Mouse (Mus musculus) heart, postnatal 25 days (tissue): ENCODE measurements around the gene Olfr107. TPM values are rescaled to one million over a fixed set of nuclear protein-coding genes. Genes with fewer than 3 reads are reported as not detected.

Experiments used
- DNase-seq: peaks from one replicate; pipeline ENCODE4 v3.0.0; 2022; ENCODE audit warnings: low spot score
- intact Hi-C: fragments of 180-260 bp; cut with DNase I; formaldehyde crosslinking; loops from one replicate; pipeline ENCODE4 v1.15.1; 2025
- total RNA-seq, 2 experiments: library from RNA; stranded (reverse); gene quantifications; 2 replicates each; pipeline ENCODE4 v1.2.3; 2021

Olfr107 gene
- total RNA-seq = not detected

DNA sequence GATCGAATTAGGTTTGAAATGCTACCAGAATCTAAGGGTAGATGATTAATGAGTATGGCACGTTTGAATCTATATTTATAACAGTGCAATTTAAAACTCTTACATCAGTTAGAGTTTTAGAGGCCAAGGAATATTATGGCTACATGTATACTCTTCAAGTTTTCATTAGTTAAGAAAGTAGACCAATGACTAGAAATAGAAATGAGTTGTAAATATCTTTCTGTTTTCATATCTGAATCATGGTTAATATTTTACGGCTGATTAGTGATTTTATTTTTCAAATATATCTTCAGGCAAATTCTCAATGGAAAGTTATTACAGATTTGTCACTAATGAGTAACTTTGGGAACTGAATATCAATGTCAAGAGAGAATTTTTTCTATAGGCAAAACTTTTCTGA lies at the start of gene Olfr107:
Olfr107 (plus strand) TSS at position 301 of the 400 bp plus-strand sequence.
- intact Hi-C loops = no loop called here
- DNase-seq = no peak

GRCm38 (mm10) chr17:37359282-37359681 lies 39.7 kb upstream of the Olfr107 start, which contains the start of gene Olfr104-ps:
Olfr104-ps (plus strand) TSS chr17:37359582.
- intact Hi-C loops = no loop called here
- no peak for DNase-seq

DNA sequence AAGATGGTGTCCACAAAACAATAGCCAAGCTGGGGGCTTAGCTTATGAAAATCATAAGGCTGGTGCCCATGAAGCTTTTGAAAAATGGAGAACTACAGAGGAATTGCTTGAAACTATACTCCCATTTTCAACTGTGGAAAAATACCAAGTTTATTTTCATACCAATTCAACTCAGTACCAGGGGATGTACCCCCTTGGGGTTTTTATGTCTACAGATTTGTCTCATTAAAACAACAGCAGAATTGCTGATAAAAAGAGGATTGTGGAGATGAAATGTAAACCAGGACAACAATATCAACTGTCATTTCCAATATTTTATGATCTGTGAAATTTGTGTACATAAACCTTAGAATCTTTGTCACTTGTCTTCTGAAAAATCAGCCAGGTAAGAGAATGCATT lies 20.3 kb upstream of the Olfr107 start, which contains the start of gene Olfr105-ps:
Olfr105-ps (plus strand) TSS at position 301 of the 400 bp plus-strand sequence.
- intact Hi-C loops = no loop called here
- no peak for DNase-seq

DNA sequence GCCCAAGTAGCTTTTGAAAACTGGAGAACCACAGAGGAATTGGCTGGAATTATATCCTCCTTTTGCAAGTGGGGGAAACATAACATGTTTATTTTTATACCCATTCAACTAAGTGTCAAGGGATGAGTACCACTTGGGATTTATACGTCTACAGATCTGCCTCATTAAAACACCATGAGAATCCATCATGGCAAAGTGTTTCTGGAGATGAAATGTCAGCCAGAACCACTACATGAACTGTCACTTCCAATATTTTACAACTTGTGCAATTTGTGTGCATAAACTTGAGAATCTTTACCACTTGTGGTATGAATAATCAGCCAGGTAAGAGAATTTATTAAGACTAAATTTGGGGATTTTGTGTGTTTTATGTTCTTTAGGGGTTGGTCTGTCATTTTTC lies 8.9 kb upstream of the Olfr107 start, which contains the start of gene Olfr106-ps:
Olfr106-ps (plus strand) TSS at position 301 of the 400 bp plus-strand sequence.
- intact Hi-C loops = no loop called here

GRCm38 (mm10) chr17:37413380-37413779 lies 14.4 kb downstream of the Olfr107 start:
- DNase-seq = no peak
- intact Hi-C loops = no loop called here

More for the DNA sequence above, 8.9 kb upstream of the Olfr107 start, which contains the start of gene Olfr106-ps:
- no peak for DNase-seq

- intact Hi-C loops = no loop called here
- no peak for DNase-seq
Measured at GRCm38 (mm10) chr17:37445180-37445579, 46.2 kb downstream of the Olfr107 start, which contains the start of gene Olfr108. Olfr108 (plus strand) TSS chr17:37445480.

Other genes starting within 250 kb of the Olfr107 start
- not detected for gene Olfr93, start 237.7 kb upstream of the Olfr107 start, total RNA-seq
- gene Ubd, start 205.3 kb upstream of the Olfr107 start, total RNA-seq = not detected
- gene Olfr94, start 198.2 kb upstream of the Olfr107 start, total RNA-seq = not detected
- gene Olfr95, start 186.1 kb upstream of the Olfr107 start, total RNA-seq = not detected
- not detected for gene Olfr96, start 179.1 kb upstream of the Olfr107 start, total RNA-seq
- not detected for gene Olfr97, start 161.9 kb upstream of the Olfr107 start, total RNA-seq
- not detected for gene Olfr98, start 135.5 kb upstream of the Olfr107 start, total RNA-seq
- gene H2-M3, start 129.0 kb upstream of the Olfr107 start, total RNA-seq = 1 to 10 TPM; 3.0 to 3.2 TPM
- not detected for gene Olfr99, start 115.8 kb upstream of the Olfr107 start, total RNA-seq
- gene Olfr101, start 94.9 kb upstream of the Olfr107 start, total RNA-seq = not detected
- gene Olfr102, start 82.2 kb upstream of the Olfr107 start, total RNA-seq = not detected
- gene Olfr103, start 59.5 kb upstream of the Olfr107 start, total RNA-seq = not detected
- not detected for gene Olfr104-ps, start 39.6 kb upstream of the Olfr107 start, total RNA-seq
- gene Olfr105-ps, start 20.2 kb upstream of the Olfr107 start, total RNA-seq = not detected
- not detected for gene Olfr106-ps, start 8.8 kb upstream of the Olfr107 start, total RNA-seq
- gene Olfr108, start 46.3 kb downstream of the Olfr107 start, total RNA-seq = not detected
- not detected for gene Olfr109, start 59.7 kb downstream of the Olfr107 start, total RNA-seq
- gene H2-M2, start 84.3 kb downstream of the Olfr107 start, total RNA-seq = not detected
- not detected for gene Olfr110, start 93.2 kb downstream of the Olfr107 start, total RNA-seq
- gene Olfr111, start 108.8 kb downstream of the Olfr107 start, total RNA-seq = not detected
- gene Olfr112, start 170.2 kb downstream of the Olfr107 start, total RNA-seq = not detected
- gene Olfr113, start 178.4 kb downstream of the Olfr107 start, total RNA-seq = not detected
- not detected for gene Olfr114, start 193.5 kb downstream of the Olfr107 start, total RNA-seq
- not detected for gene Olfr115, start 227.9 kb downstream of the Olfr107 start, total RNA-seq
- gene Olfr116, start 228.0 kb downstream of the Olfr107 start, total RNA-seq = not detected